Mouse (Mus musculus): ENCODE data around the gene Gabrr2. TPM values are rescaled to one million over a fixed set of nuclear protein-coding genes. Genes with fewer than 3 reads are reported as not detected.

The Gabrr2 gene
- polyA plus RNA-seq (2016; fragmentation: Nextera tagmentation; extraction: Ambion mirVana): 0.29 and 0.40 TPM in 2 replicates

- Histone ChIP-seq H3K27me3 (no peaks in the 10 kb centered on the region), H3K9me3 (replicated peaks) (no peaks in the 10 kb centered on the region), H3K4me3 (no peak within 1 kb of the TSS), H3K36me3 (no peaks in the 10 kb centered on the region), H3K4me1 (no peaks in the 10 kb centered on the region), H3K4me2 (replicated peaks) (no peak within 1 kb of the TSS), H3K27ac (no peak within 1 kb of the TSS), H3K9ac (no peak within 1 kb of the TSS)
- ATAC-seq (ENCODE audit: low FRiP score): no peak
- 87% methylated on average over 4 of the region's 4 CpGs for WGBS
These were observed at the start of gene Gabrr2 for GRCm38 (mm10) chr4:33062981-33063380. Gene Gabrr2 (plus strand): TSS chr4:33062999.

- Histone ChIP-seq H3K4me1 (no peaks in the 10 kb centered on the region), H3K36me3 (peaks cover 21% of the 10 kb centered on the region), H3K27me3 (no peaks in the 10 kb centered on the region), H3K9ac (no peak overlapping the region), H3K4me2 (replicated peaks) (no peak overlapping the region), H3K9me3 (replicated peaks) (no peaks in the 10 kb centered on the region), H3K27ac (no peak overlapping the region), H3K4me3 (no peak overlapping the region)
- WGBS: 55% methylated on average over 9 of the region's 9 CpGs
- peak; percentile 73 for ATAC-seq (ENCODE audit: low FRiP score)
These were observed 44.3 kb upstream of the Gabrr2 start for GRCm38 (mm10) chr4:33018361-33018999.

GRCm38 (mm10) chr4:33024420-33024819 is 38.4 kb upstream of the Gabrr2 start:
- H3K9me3 ChIP-seq (replicated peaks): no peaks in the 10 kb centered on the region
- ATAC-seq (ENCODE audit: low FRiP score): no peak
- WGBS: 77% methylated on average over 8 of the region's 8 CpGs
- no peak overlapping the region for H3K4me3 ChIP-seq
- peaks cover 13% of the 10 kb centered on the region; the same call in 1 of the 2 replicates for H3K36me3 ChIP-seq
- no peaks in the 10 kb centered on the region for H3K4me1 ChIP-seq
- H3K27me3 ChIP-seq: no peaks in the 10 kb centered on the region
- no peak overlapping the region for H3K27ac ChIP-seq
- no peak overlapping the region for H3K4me2 ChIP-seq (replicated peaks)
- no peak overlapping the region for H3K9ac ChIP-seq

GRCm38 (mm10) chr4:33029104-33029503 is 33.7 kb upstream of the Gabrr2 start:
- H3K4me3 ChIP-seq: no peak overlapping the region
- peaks cover 20% of the 10 kb centered on the region for H3K4me1 ChIP-seq
- H3K9me3 ChIP-seq (replicated peaks): no peaks in the 10 kb centered on the region
- H3K4me2 ChIP-seq (replicated peaks): no peak overlapping the region
- ATAC-seq (ENCODE audit: low FRiP score): no peak
- 0 out of 2 replicates have a peak, but pooled peaks cover 5% of the 10 kb centered on the region for H3K36me3 ChIP-seq
- 90% methylated on average over 7 of the region's 7 CpGs for WGBS
- H3K27ac ChIP-seq: no peak overlapping the region
- H3K27me3 ChIP-seq: no peaks in the 10 kb centered on the region
- no peak overlapping the region for H3K9ac ChIP-seq

GRCm38 (mm10) chr4:33030264-33031194 is 32.3 kb upstream of the Gabrr2 start:
- Histone ChIP-seq H3K4me3 (peak overlapping the region; percentile 89), H3K27ac (peak overlapping the region; percentile 98), H3K4me1 (peaks cover 21% of the 10 kb centered on the region), H3K9ac (peak overlapping the region; percentile 96), H3K4me2 (replicated peaks) (peak overlapping the region; percentile 63), H3K36me3 (peaks cover 11% of the 10 kb centered on the region; the same call in 1 of the 2 replicates), H3K9me3 (replicated peaks) (no peaks in the 10 kb centered on the region), H3K27me3 (no peaks in the 10 kb centered on the region)
- 2% methylated on average over 55 of the region's 55 CpGs for WGBS
- ATAC-seq (ENCODE audit: low FRiP score): peak; percentile 85

- H3K36me3 ChIP-seq: peaks cover 11% of the 10 kb centered on the region; the same call in 1 of the 2 replicates
- H3K27ac ChIP-seq: peak within 1 kb of the TSS; percentile 98
- no peaks in the 10 kb centered on the region for H3K27me3 ChIP-seq
- H3K9me3 ChIP-seq (replicated peaks): no peaks in the 10 kb centered on the region
- H3K9ac ChIP-seq: peak within 1 kb of the TSS; percentile 96
- peak; percentile 97 for ATAC-seq (ENCODE audit: low FRiP score)
- H3K4me2 ChIP-seq (replicated peaks): peak within 1 kb of the TSS; percentile 63
- peaks cover 21% of the 10 kb centered on the region for H3K4me1 ChIP-seq
- H3K4me3 ChIP-seq: peak within 1 kb of the TSS; percentile 89
- under 1% methylated on average over 108 of the region's 123 CpGs for WGBS
These were observed 31.4 kb upstream of the Gabrr2 start, which contains the start of gene Ube2j1 for GRCm38 (mm10) chr4:33031195-33031960. Gene Ube2j1 (plus strand): TSS chr4:33031416.

- Histone ChIP-seq H3K9me3 (replicated peaks) (no peaks in the 10 kb centered on the region), H3K27ac (peak overlapping the region; percentile 98), H3K36me3 (peaks cover 14% of the 10 kb centered on the region; the same call in 1 of the 2 replicates), H3K4me3 (peak overlapping the region; percentile 89), H3K4me2 (replicated peaks) (peak overlapping the region; percentile 63), H3K27me3 (no peaks in the 10 kb centered on the region), H3K4me1 (peaks cover 21% of the 10 kb centered on the region), H3K9ac (peak overlapping the region; percentile 96)
- no peak for ATAC-seq (ENCODE audit: low FRiP score)
- WGBS: 4% methylated on average over 4 of the region's 4 CpGs
These were observed 30.8 kb upstream of the Gabrr2 start for GRCm38 (mm10) chr4:33032045-33032444.

- no peak overlapping the region for H3K27ac ChIP-seq
- H3K4me2 ChIP-seq (replicated peaks): no peak overlapping the region
- no peaks in the 10 kb centered on the region for H3K9me3 ChIP-seq (replicated peaks)
- no peaks in the 10 kb centered on the region for H3K27me3 ChIP-seq
- 87% methylated on average over 6 of the region's 6 CpGs for WGBS
- H3K4me1 ChIP-seq: peaks cover 21% of the 10 kb centered on the region
- no peak overlapping the region for H3K4me3 ChIP-seq
- H3K36me3 ChIP-seq: peaks cover 15% of the 10 kb centered on the region
- H3K9ac ChIP-seq: no peak overlapping the region
- no peak for ATAC-seq (ENCODE audit: low FRiP score)
These were observed 29.3 kb upstream of the Gabrr2 start for GRCm38 (mm10) chr4:33033515-33033914.

- no peaks in the 10 kb centered on the region for H3K4me1 ChIP-seq
- no peak for ATAC-seq (ENCODE audit: low FRiP score)
- no peak overlapping the region for H3K9ac ChIP-seq
- H3K27ac ChIP-seq: no peak overlapping the region
- peaks cover 67% of the 10 kb centered on the region for H3K36me3 ChIP-seq
- no peaks in the 10 kb centered on the region for H3K27me3 ChIP-seq
- H3K9me3 ChIP-seq (replicated peaks): no peaks in the 10 kb centered on the region
- H3K4me2 ChIP-seq (replicated peaks): no peak overlapping the region
- 93% methylated on average over 4 of the region's 4 CpGs for WGBS
- no peak overlapping the region for H3K4me3 ChIP-seq
These were observed 23.0 kb upstream of the Gabrr2 start for GRCm38 (mm10) chr4:33039826-33040225.

- Histone ChIP-seq H3K9me3 (replicated peaks) (no peaks in the 10 kb centered on the region), H3K27ac (no peak overlapping the region), H3K4me3 (no peak overlapping the region), H3K9ac (no peak overlapping the region), H3K4me2 (replicated peaks) (no peak overlapping the region), H3K36me3 (peaks cover 74% of the 10 kb centered on the region), H3K27me3 (no peaks in the 10 kb centered on the region), H3K4me1 (no peaks in the 10 kb centered on the region)
- ATAC-seq (ENCODE audit: low FRiP score): no peak
- WGBS: 95% methylated on average over 11 of the region's 11 CpGs
These were observed 13.2 kb upstream of the Gabrr2 start for GRCm38 (mm10) chr4:33049601-33050000.

- H3K4me1 ChIP-seq: no peaks in the 10 kb centered on the region
- 93% methylated on average over 3 of the region's 3 CpGs for WGBS
- H3K9me3 ChIP-seq (replicated peaks): no peaks in the 10 kb centered on the region
- H3K27ac ChIP-seq: no peak overlapping the region
- no peak overlapping the region for H3K4me2 ChIP-seq (replicated peaks)
- H3K9ac ChIP-seq: no peak overlapping the region
- no peak overlapping the region for H3K4me3 ChIP-seq
- H3K36me3 ChIP-seq: peaks cover 52% of the 10 kb centered on the region
- no peaks in the 10 kb centered on the region for H3K27me3 ChIP-seq
- no peak for ATAC-seq (ENCODE audit: low FRiP score)
These were observed 10.7 kb upstream of the Gabrr2 start for GRCm38 (mm10) chr4:33052055-33052454.

- Histone ChIP-seq H3K27ac (no peak overlapping the region), H3K9me3 (replicated peaks) (no peaks in the 10 kb centered on the region), H3K4me3 (no peak overlapping the region), H3K27me3 (no peaks in the 10 kb centered on the region), H3K4me2 (replicated peaks) (no peak overlapping the region), H3K36me3 (peaks cover 49% of the 10 kb centered on the region), H3K9ac (no peak overlapping the region), H3K4me1 (no peaks in the 10 kb centered on the region)
- 90% methylated on average over 5 of the region's 5 CpGs for WGBS
- no peak for ATAC-seq (ENCODE audit: low FRiP score)
These were observed 10.1 kb upstream of the Gabrr2 start for GRCm38 (mm10) chr4:33052650-33053049.

All from hindbrain, embryonic 12.5 days (tissue).